Mouse (Mus musculus): ENCODE data around the gene Olfr1306.

Olfr1306 gene

DNA sequence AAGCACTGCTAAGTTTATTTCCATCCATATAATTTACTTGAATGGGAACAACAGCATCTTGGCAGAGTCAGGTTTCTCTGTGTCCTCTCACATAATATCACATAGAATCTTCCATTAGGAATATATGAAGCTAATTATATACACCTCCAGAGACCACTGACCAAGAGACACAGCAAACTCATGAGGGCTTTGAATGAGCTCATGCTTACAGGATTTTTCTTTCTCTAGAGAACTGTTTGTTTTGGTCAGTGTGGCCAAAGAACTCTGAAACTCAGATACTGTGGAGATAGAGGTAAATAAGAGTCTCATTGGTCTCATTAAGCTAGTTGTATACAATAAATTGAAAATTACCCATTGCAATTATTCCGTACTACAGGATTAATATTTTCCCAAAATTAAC lies at the start of gene Olfr1306:
TSS of gene Olfr1306 (minus strand) at position 101 of the 400 bp plus-strand sequence.
- no peak for DNase-seq (ENCODE audit: low spot score)

DNA sequence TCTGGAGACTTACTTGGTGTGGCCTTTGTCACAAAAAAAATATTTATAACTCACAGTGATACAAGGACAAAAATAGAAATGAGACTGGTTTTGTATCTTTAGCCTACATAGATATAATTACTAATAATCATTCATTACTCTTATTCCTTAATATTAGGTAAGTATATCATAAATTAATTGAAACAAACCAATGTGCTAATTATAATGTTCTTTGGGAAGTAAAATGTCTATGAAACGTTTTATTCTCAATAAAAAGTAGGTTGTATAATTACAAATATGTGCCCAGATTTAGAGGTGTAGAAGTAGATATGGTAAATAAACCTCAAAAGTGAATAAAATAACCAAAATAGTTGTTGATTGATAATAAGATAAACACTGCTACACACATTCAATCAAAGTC lies 48.8 kb upstream of the Olfr1306 start, which contains the start of gene Olfr1308:
TSS of gene Olfr1308 (minus strand) at position 101 of the 400 bp plus-strand sequence.
- no peak for DNase-seq (ENCODE audit: low spot score)

DNA sequence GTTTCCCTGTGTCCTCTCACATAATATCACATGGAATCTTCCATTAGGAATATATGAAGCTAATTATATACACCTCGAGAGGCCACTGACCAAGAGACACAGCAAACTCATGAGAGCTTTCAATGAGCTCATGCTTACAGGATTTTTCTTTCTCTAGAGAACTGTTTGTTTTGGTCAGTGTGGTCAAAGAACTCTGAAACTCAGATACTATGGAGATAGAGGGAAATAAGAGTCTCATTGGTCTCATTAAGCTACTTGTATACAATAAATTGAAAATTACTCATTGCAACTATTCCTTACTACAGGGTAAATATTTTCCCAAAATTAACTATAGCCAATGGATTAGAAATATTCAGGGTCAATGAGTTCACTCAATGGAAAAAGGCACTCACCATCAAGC lies 33.3 kb upstream of the Olfr1306 start, which contains the start of gene Olfr1307:
TSS of gene Olfr1307 (minus strand) at position 101 of the 400 bp plus-strand sequence.
- no peak for DNase-seq (ENCODE audit: low spot score)

DNA sequence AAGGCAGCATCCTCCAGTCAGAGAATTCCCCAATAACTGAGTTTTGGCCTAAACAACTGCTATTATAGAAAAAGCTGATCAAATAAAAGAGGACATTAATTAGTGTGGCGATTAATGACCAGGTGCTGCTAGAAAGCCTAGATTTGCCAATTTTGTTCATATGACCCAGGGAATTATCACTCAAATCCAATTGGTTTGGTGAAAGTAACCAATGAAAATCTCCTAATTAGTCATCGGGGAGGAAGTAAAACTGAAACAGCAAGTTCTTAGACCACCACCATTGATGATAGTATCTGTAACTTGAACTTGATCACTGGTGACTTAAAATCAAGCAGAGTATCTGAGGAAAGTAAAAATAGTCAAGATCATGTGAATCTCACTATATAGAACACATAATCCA lies 39.0 kb downstream of the Olfr1306 start, which contains the start of gene Olfr1305:
TSS of gene Olfr1305 (minus strand) at position 101 of the 400 bp plus-strand sequence.
- no peak for DNase-seq (ENCODE audit: low spot score)
